Mouse (Mus musculus) cerebral cortex, adult 2 months (tissue): ENCODE measurements around the gene Akap9.

ENCODE experiments used
- WGBS: fragments of 180-500 bp; shearing (Covaris S2); methylation state at CpG from one replicate; pipeline ENCODE4 v1.1.7; 2018; 5-methylcytosine and 5-hydroxymethylcytosine counted together

Gene Akap9

GRCm38 (mm10) chr5:4040372-4040771 is 112.5 kb downstream of the Akap9 start:
- 92% methylated on average over 6 of the region's 6 CpGs for WGBS

- WGBS = 94% methylated on average over 2 of the region's 2 CpGs
These were observed 113.1 kb downstream of the Akap9 start for GRCm38 (mm10) chr5:4040922-4041321.

- 94% methylated on average over 8 of the region's 8 CpGs for WGBS
These were observed 132.5 kb downstream of the Akap9 start for GRCm38 (mm10) chr5:4060313-4060712.

- 93% methylated on average over 18 of the region's 18 CpGs for WGBS
These were observed 138.7 kb downstream of the Akap9 start for GRCm38 (mm10) chr5:4066476-4067115.

- WGBS = 29% methylated on average over 3 of the region's 3 CpGs
These were observed 139.3 kb downstream of the Akap9 start for GRCm38 (mm10) chr5:4067203-4067602.

- WGBS = 68% methylated on average over 3 of the region's 3 CpGs
These were observed 151.2 kb downstream of the Akap9 start for GRCm38 (mm10) chr5:4079086-4079485.

GRCm38 (mm10) chr5:4080861-4081260 is 153.0 kb downstream of the Akap9 start:
- 62% methylated on average over 2 of the region's 2 CpGs for WGBS

- WGBS = 79% methylated on average over 2 of the region's 2 CpGs
These were observed 153.7 kb downstream of the Akap9 start for GRCm38 (mm10) chr5:4081513-4081912.

- 96% methylated on average over 7 of the region's 7 CpGs for WGBS
These were observed 157.1 kb downstream of the Akap9 start for GRCm38 (mm10) chr5:4084948-4085347.

GRCm38 (mm10) chr5:4086309-4086708 is 158.5 kb downstream of the Akap9 start:
- 88% methylated on average over 4 of the region's 4 CpGs for WGBS

GRCm38 (mm10) chr5:4088190-4088589 is 160.3 kb downstream of the Akap9 start:
- 66% methylated on average over 5 of the region's 5 CpGs for WGBS

- WGBS = 90% methylated on average over 5 of the region's 5 CpGs
These were observed 166.6 kb downstream of the Akap9 start for GRCm38 (mm10) chr5:4094471-4094870.

- WGBS = 65% methylated on average over 4 of the region's 4 CpGs
These were observed 173.2 kb downstream of the Akap9 start for GRCm38 (mm10) chr5:4101031-4101430.

- WGBS = 95% methylated on average over 2 of the region's 2 CpGs
These were observed 173.9 kb downstream of the Akap9 start for GRCm38 (mm10) chr5:4101770-4102169.

GRCm38 (mm10) chr5:4103626-4104340 is 175.9 kb downstream of the Akap9 start:
- WGBS = under 1% methylated on average over 41 of the region's 41 CpGs

GRCm38 (mm10) chr5:4104341-4105040 is 176.6 kb downstream of the Akap9 start, which contains the start of gene Cyp51:
Gene Cyp51, minus strand, starts transcription at chr5:4104746.
- under 1% methylated on average over 59 of the region's 59 CpGs for WGBS

GRCm38 (mm10) chr5:4105651-4106186 is 177.9 kb downstream of the Akap9 start:
- 89% methylated on average over 2 of the region's 2 CpGs for WGBS

- WGBS = 70% methylated on average over 7 of the region's 7 CpGs
These were observed 179.2 kb downstream of the Akap9 start for GRCm38 (mm10) chr5:4107056-4107455.

- 92% methylated on average over 5 of the region's 5 CpGs for WGBS
These were observed 184.8 kb downstream of the Akap9 start for GRCm38 (mm10) chr5:4112570-4113098.
